Mouse (Mus musculus): ENCODE data around the gene Dnajc19. TPM values are rescaled to one million over a fixed set of nuclear protein-coding genes. Genes with fewer than 3 reads are reported as not detected.

The Dnajc19 gene
- total RNA-seq, 2 experiments from 2014 or later = 136 to 139 TPM

GRCm38 (mm10) chr3:34020382-34021258 is 60.5 kb downstream of the Dnajc19 start:
- H3K4me3 ChIP-seq = peak overlapping the region; percentile 98
- H3K27ac ChIP-seq = peak overlapping the region; percentile 100
- intact Hi-C loops (cut with DNase I) = loop anchor here (1.0 to 2.0 kb wide), 2 partner anchors 16 to 29 kb away; no protein-coding TSS in a partner anchor
- peak; percentile 53 for DNase-seq
- no peak for TF ChIP-seq CTCF (IDR thresholded peaks at IDR 0.05)

GRCm38 (mm10) chr3:34019540-34020381 is 61.4 kb downstream of the Dnajc19 start, which contains the start of gene Fxr1:
Fxr1 (plus strand) TSS chr3:34019943.
- Histone ChIP-seq H3K27ac (peak within 1 kb of the TSS; percentile 100), H3K4me3 (peak within 1 kb of the TSS; percentile 98)
- intact Hi-C loops (cut with DNase I) = loop anchor here (1.0 to 2.0 kb wide), 2 partner anchors 17 to 28 kb away; no protein-coding TSS in a partner anchor
- DNase-seq = peak; percentile 95
- TF ChIP-seq CTCF (IDR thresholded peaks at IDR 0.05) = peak; percentile 9; the same call in 1 of the 2 replicates

GRCm38 (mm10) chr3:34008191-34008590 is 72.9 kb downstream of the Dnajc19 start:
- no peak overlapping the region for H3K4me3 ChIP-seq
- DNase-seq = peak; percentile 37
- TF ChIP-seq CTCF (IDR thresholded peaks at IDR 0.05) = no peak
- H3K27ac ChIP-seq = peak overlapping the region; percentile 32; the same call in 1 of the 2 replicates
- intact Hi-C loops (cut with DNase I) = no loop called here

- H3K4me3 ChIP-seq = no peak overlapping the region
- intact Hi-C loops (cut with DNase I) = no loop called here
- peak overlapping the region; percentile 32; the same call in 1 of the 2 replicates for H3K27ac ChIP-seq
- TF ChIP-seq CTCF (IDR thresholded peaks at IDR 0.05) = no peak
- no peak for DNase-seq
Measured at GRCm38 (mm10) chr3:34007611-34008010, 73.5 kb downstream of the Dnajc19 start.

- Histone ChIP-seq H3K27ac (no peak overlapping the region), H3K4me3 (no peak overlapping the region)
- DNase-seq = no peak
- intact Hi-C loops (cut with DNase I) = no loop called here
- no peak for TF ChIP-seq CTCF (IDR thresholded peaks at IDR 0.05)
Measured at GRCm38 (mm10) chr3:34006824-34007223, 74.3 kb downstream of the Dnajc19 start.

- TF ChIP-seq CTCF (IDR thresholded peaks at IDR 0.05) = no peak
- no peak overlapping the region for H3K27ac ChIP-seq
- no peak for DNase-seq
- intact Hi-C loops (cut with DNase I) = no loop called here
- no peak overlapping the region for H3K4me3 ChIP-seq
Measured at GRCm38 (mm10) chr3:34006301-34006700, 74.8 kb downstream of the Dnajc19 start.

Other genes starting within 250 kb of the Dnajc19 start
- under 1 TPM; 0.11 to 0.23 TPM for gene Ccdc39, start 237.0 kb downstream of the Dnajc19 start, total RNA-seq (2021)
- 100 to 1,000 TPM; 397 to 430 TPM for gene Fxr1, start 61.4 kb downstream of the Dnajc19 start, total RNA-seq (2021)

All from gastrocnemius, adult 2 months (tissue).